Mouse (Mus musculus): ENCODE results near the gene Nploc4. TPM values are rescaled to one million over a fixed set of nuclear protein-coding genes. Genes with fewer than 3 reads are reported as not detected.
"Not testable (repeated sequence)": the region's sequence is repeated elsewhere in the genome, so short reads cannot be mapped to it uniquely, and the experiment has no call there.

The Nploc4 gene
- total and polyA plus RNA-seq, 2 experiments from 2014 or later = 28.3 to 65.8 TPM

DNA sequence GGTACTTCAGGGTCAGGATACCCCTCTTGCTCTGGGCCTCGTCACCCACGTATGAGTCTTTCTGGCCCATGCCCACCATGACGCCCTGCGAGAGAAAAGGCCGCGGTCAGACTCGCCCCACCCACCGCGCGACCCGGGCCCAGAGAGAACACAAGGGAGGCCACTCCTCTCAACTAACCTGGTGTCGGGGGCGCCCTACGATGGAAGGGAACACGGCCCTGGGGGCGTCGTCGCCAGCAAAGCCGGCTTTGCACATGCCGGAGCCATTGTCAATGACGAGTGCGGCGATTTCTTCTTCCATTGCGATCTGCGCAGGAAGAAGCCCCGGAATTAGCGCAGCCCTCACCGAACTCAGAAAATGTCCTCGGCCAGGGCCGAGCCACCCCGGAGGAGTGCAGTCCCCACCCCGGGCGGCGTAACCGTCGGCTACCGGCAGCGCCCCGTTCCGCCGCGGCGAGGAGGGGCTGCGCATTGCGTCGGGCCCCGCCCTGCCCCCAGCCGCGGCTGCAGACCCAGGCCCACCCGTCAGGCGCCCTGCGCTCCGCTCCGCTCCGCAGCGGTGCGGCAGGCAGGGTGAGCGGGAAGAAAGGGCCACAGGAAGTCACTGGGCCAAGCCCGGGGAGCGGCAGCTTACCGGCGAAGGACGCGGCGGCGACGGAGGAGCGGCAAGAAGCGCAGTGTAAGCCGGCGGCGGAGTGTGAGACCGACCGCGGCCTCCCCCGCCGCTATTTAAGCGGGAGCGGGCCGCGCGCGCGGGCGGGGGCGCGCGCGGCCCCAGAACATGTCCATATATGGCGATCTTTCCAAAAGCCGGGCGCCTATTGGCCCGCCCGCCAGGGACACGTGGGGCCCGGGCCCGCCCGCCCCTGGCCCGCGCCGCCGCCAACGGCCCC is 89.5 kb downstream of the Nploc4 start, which contains the start of gene Actg1:
Gene Actg1 (minus strand): TSS at position 752 of the 893 bp plus-strand sequence.
- Histone ChIP-seq H3K9ac (replicated peaks; ENCODE audit: low read length) (peak within 1 kb of the TSS; percentile 100), H3K4me1 (ENCODE audit: insufficient read depth, low read length) (peaks cover 16% of the 10 kb centered on the region), H3K9me3 (ENCODE audit: low read length) (no peaks in the 10 kb centered on the region), H3K36me3 (ENCODE audit: insufficient read depth, low read length) (peaks cover 14% of the 10 kb centered on the region), H3K27me3 (ENCODE audit: insufficient read depth, low read length) (no peaks in the 10 kb centered on the region), H3K4me3 (ENCODE audit: low read length) (peak within 1 kb of the TSS; percentile 99), H3K27ac (peak within 1 kb of the TSS; percentile 100), H3K4me2 (ENCODE audit: low read depth, low read length) (peak within 1 kb of the TSS; percentile 97)
- ATAC-seq (peak; percentile 86), DNase-seq (ENCODE audit: low spot score) (peak; percentile 97)
- no peak for TF ChIP-seq CTCF (IDR thresholded peaks at IDR 0.05; ENCODE audit: low read depth)
- WGBS = 4% methylated on average over 94 of the region's 103 CpGs

DNA sequence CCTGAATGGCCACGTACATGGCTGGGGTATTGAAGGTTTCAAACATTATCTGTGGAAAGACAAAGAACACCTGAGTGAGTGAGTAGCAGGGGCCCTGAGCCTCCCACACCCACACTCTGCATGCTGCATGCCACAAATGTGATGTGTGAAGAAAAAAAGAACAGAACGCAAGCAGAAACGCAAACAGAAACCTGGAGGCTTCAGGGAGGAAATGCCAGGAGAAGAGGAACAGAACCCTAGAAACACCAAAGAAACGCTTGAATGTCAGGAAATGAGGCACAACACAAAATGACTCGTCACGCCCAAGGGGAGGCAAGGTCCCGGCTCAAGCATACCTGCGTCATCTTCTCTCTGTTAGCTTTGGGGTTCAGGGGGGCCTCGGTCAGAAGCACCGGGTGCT is 90.2 kb downstream of the Nploc4 start:
- no peak for TF ChIP-seq CTCF (IDR thresholded peaks at IDR 0.05; ENCODE audit: low read depth)
- WGBS = under 1% methylated on average over 10 of the region's 10 CpGs

DNA sequence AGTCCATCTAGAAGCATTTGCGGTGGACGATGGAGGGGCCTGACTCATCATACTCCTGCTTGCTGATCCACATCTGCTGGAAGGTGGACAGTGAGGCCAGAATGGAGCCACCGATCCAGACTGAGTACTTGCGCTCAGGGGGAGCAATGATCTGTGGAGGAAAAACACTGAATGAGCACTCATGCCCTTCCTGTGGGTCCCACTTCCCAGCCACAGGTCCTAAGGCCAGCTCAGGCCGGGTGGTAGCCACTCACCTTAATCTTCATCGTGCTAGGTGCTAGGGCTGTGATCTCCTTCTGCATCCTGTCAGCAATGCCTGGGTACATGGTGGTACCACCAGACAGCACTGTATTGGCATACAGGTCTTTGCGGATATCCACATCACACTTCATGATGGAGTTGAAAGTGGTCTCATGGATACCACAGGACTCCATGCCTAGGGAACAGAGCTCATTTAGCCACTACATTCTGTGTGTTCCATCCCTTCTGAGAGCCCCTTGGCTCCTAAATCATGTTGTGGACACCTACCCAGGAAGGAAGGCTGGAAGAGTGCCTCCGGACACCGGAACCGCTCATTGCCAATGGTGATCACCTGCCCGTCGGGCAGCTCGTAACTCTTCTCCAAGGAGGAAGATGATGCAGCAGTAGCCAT is 91.0 kb downstream of the Nploc4 start:
- H3K9ac ChIP-seq (replicated peaks; ENCODE audit: low read length) = peak overlapping the region; percentile 40
- 52% methylated on average over 10 of the region's 13 CpGs for WGBS
- peak overlapping the region; percentile 39 for H3K4me3 ChIP-seq (ENCODE audit: low read length)
- not testable (repeated sequence) for H3K27ac ChIP-seq; H3K27me3 ChIP-seq (ENCODE audit: insufficient read depth, low read length); H3K9me3 ChIP-seq (ENCODE audit: low read length); ATAC-seq
- peaks cover 14% of the 10 kb centered on the region for H3K36me3 ChIP-seq (ENCODE audit: insufficient read depth, low read length)
- peaks cover 11% of the 10 kb centered on the region for H3K4me1 ChIP-seq (ENCODE audit: insufficient read depth, low read length)
- DNase-seq (ENCODE audit: low spot score) = peak; percentile 1
- H3K4me2 ChIP-seq (ENCODE audit: low read depth, low read length) = peak overlapping the region; percentile 61

More for the DNA sequence above, 90.2 kb downstream of the Nploc4 start:
- Histone ChIP-seq H3K4me1 (ENCODE audit: insufficient read depth, low read length) (peaks cover 11% of the 10 kb centered on the region), H3K27ac (peak overlapping the region; percentile 100; the same call in 1 of the 2 replicates), H3K27me3 (ENCODE audit: insufficient read depth, low read length) (no peaks in the 10 kb centered on the region), H3K9ac (replicated peaks; ENCODE audit: low read length) (peak overlapping the region; percentile 100), H3K9me3 (ENCODE audit: low read length) (no peaks in the 10 kb centered on the region), H3K36me3 (ENCODE audit: insufficient read depth, low read length) (peaks cover 14% of the 10 kb centered on the region), H3K4me3 (ENCODE audit: low read length) (peak overlapping the region; percentile 99), H3K4me2 (ENCODE audit: low read depth, low read length) (peak overlapping the region; percentile 73)
- no peak for ATAC-seq
- peak; percentile 16 for DNase-seq (ENCODE audit: low spot score)

DNA sequence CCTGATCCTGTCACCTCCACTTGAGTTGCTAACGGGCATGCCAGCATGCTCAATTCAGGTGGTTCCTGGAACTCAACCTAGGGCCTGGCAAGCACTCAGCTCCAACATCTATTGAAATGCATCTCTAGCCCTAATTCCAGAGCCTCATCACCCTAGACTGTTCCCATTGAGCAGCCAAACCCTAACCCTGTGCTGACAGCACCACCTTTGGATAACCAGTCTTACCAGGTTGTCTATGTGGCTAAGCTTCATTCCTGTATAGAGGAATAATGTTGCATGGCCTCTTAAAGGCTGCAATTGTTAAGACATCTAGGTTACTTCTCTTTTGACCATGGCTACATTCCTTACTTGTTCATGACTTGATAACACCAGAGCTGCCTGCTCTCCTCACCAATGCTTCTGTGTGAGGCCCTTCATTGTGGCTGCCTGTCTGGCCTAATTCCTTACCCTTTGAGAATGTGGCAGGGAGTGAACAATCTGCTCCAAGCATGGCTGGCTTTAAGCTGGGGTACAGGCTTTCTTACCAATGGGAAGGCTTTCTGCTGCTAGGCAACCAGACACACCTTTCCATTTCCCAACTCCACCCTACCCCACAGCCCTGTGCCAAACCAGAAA is 92.3 kb downstream of the Nploc4 start:
- H3K27me3 ChIP-seq (ENCODE audit: insufficient read depth, low read length) = no peaks in the 10 kb centered on the region
- H3K4me3 ChIP-seq (ENCODE audit: low read length) = peak overlapping the region; percentile 35
- peaks cover 11% of the 10 kb centered on the region for H3K4me1 ChIP-seq (ENCODE audit: insufficient read depth, low read length)
- DNase-seq (ENCODE audit: low spot score) (peak; percentile 6), ATAC-seq (no peak)
- H3K36me3 ChIP-seq (ENCODE audit: insufficient read depth, low read length) = peaks cover 14% of the 10 kb centered on the region
- H3K9me3 ChIP-seq (ENCODE audit: low read length) = no peaks in the 10 kb centered on the region
- peak overlapping the region; percentile 30; the same call in 1 of the 2 replicates for H3K9ac ChIP-seq (replicated peaks; ENCODE audit: low read length)
- no peak for TF ChIP-seq CTCF (IDR thresholded peaks at IDR 0.05; ENCODE audit: low read depth)
- no peak overlapping the region for H3K27ac ChIP-seq
- 26% methylated on average over 1 of the region's 1 CpGs for WGBS
- H3K4me2 ChIP-seq (ENCODE audit: low read depth, low read length) = peak overlapping the region; percentile 74

DNA sequence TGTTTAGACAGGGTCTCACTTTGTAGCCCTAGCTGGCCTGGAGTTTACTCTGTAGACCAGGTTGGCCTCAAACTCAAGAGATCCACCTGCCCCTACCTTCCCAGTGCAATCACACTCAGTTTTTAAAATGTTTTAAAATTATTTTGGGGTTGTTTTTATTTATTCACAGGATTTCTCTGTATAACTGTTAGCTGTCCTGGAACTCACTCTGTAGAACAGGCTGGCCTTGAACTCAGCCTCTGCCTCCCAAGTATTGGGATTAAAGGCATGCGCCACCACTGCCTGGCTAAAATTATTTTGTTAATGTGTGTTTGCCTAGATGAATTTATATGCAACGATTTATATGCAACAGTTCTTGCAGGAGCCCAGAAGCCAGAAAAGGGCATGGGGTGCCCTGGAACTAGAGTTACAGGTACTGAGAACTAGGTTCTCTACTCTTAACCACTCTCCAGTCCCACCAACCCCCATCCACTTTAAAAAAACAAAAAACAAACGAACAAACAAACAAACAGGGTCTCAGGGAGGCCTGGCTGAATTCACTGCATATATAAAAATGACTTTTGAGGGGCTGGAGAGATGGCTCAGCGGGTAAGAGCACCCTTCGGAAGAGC is 93.1 kb downstream of the Nploc4 start:
- H3K9me3 ChIP-seq (ENCODE audit: low read length) = no peaks in the 10 kb centered on the region
- H3K4me3 ChIP-seq (ENCODE audit: low read length) = peak overlapping the region; percentile 35; the same call in 1 of the 2 replicates
- WGBS = 49% methylated on average over 5 of the region's 5 CpGs
- no peak overlapping the region for H3K9ac ChIP-seq (replicated peaks; ENCODE audit: low read length)
- no peaks in the 10 kb centered on the region for H3K27me3 ChIP-seq (ENCODE audit: insufficient read depth, low read length)
- H3K27ac ChIP-seq = no peak overlapping the region
- DNase-seq (ENCODE audit: low spot score) (no peak), ATAC-seq (no peak)
- H3K4me1 ChIP-seq (ENCODE audit: insufficient read depth, low read length) = peaks cover 8% of the 10 kb centered on the region
- TF ChIP-seq CTCF (IDR thresholded peaks at IDR 0.05; ENCODE audit: low read depth) = no peak
- peaks cover 14% of the 10 kb centered on the region for H3K36me3 ChIP-seq (ENCODE audit: insufficient read depth, low read length)
- peak overlapping the region; percentile 74 for H3K4me2 ChIP-seq (ENCODE audit: low read depth, low read length)

All from hindbrain, postnatal 0 days (tissue).